Mouse (Mus musculus): ENCODE data around the gene Ttc16.

- TF ChIP-seq USF1 (IDR thresholded peaks at IDR 0.05; ENCODE audit: low read depth) (no peak), CTCF (IDR thresholded peaks at IDR 0.05; ENCODE audit: control insufficient read depth, insufficient read depth, insufficient read length) (no peak)
Observed at GRCm38 (mm10) chr2:32722581-32722980, 52.9 kb downstream of the Ttc16 start.

All from C2C12 (cell line).